In the genomic region with DNA sequence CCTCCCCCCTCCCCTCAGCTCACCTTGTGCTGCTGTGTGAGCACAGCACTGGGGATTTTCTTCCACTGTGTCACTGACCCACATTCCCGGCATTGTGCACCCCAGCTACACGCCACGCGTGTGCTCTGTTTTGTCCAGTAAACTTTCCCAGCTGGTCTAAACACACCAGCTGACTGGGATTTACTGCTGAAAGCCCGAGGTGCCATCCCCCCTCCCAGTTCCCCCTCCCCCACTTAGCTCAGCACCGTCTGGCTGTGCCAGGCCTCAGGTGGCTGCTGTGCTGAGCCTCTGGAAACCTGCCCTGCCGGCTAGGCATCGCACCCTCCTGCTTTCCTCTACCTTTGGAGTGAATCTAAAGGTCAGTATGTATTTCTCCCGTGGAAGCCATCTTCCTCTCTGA, we compare ENCODE assay signal across 11 mouse cellular contexts. TPM values are rescaled to one million over a fixed set of nuclear protein-coding genes. Genes with fewer than 3 reads are reported as not detected.
A peak's percentile ranks its signal among the peaks of the same experiment; 100 is the strongest.
DNase-seq lines count a peak whose midpoint lies in the region; ATAC-seq lines count a peak whose summit lies in the region.
"Had no signal": no experiment of that assay in that cellular context is flagged by ENCODE, and none has a peak within 500 bp of the region (broad histone marks: within the 10 kb centered on the region; RNA-seq: fewer than 3 reads in every experiment).

No protein-coding gene starts in this region.

- DNase-seq in hindbrain, embryonic 11.5 days (ENCODE audit: low spot score), result peak; percentile 23
- peak; percentile 26 for DNase-seq in embryonic facial prominence, embryonic 14.5 days (ENCODE audit: low spot score)
- no peak for DNase-seq in right cerebral cortex, postnatal 14 days
- DNase-seq in urinary bladder, adult 18-20 months (ENCODE audit: low spot score in 2 of 2), result no peak
- DNase-seq: liver, postnatal 0 days; right cerebral cortex, adult 18-20 months; thymus, postnatal 14 days had no signal

- no peaks in the 10 kb centered on the region for H3K9me3 ChIP-seq in hindbrain, embryonic 11.5 days (ENCODE audit: control insufficient read depth, low read length)
- no peaks in the 10 kb centered on the region for H3K9me3 ChIP-seq in hindbrain, embryonic 13.5 days
- no peaks in the 10 kb centered on the region for H3K9me3 ChIP-seq in embryonic facial prominence, embryonic 14.5 days (ENCODE audit: control insufficient read depth, low read length)
- no peaks in the 10 kb centered on the region for H3K9me3 ChIP-seq in kidney, embryonic 14.5 days (ENCODE audit: control insufficient read depth, low read length)
- no peaks in the 10 kb centered on the region for H3K9me3 ChIP-seq in neural tube, embryonic 14.5 days (ENCODE audit: control insufficient read depth, low read length)

- H3K27me3 ChIP-seq in hindbrain, embryonic 11.5 days (ENCODE audit: control insufficient read depth, insufficient read depth, low read length), result no peaks in the 10 kb centered on the region
- no peaks in the 10 kb centered on the region for H3K27me3 ChIP-seq in hindbrain, embryonic 13.5 days
- no peaks in the 10 kb centered on the region for H3K27me3 ChIP-seq in embryonic facial prominence, embryonic 14.5 days (replicated peaks; ENCODE audit: control insufficient read depth, insufficient read depth, low read length)
- H3K27me3 ChIP-seq in kidney, embryonic 14.5 days (ENCODE audit: control insufficient read depth, insufficient read depth, low read length), result no peaks in the 10 kb centered on the region
- H3K27me3 ChIP-seq in neural tube, embryonic 14.5 days (ENCODE audit: control insufficient read depth, insufficient read depth, low read length), result no peaks in the 10 kb centered on the region

- H3K4me2 ChIP-seq in hindbrain, embryonic 11.5 days (replicated peaks; ENCODE audit: low read depth, low read length), result no peak overlapping the region
- H3K4me2 ChIP-seq in hindbrain, embryonic 13.5 days, result no peak overlapping the region
- no peak overlapping the region for H3K4me2 ChIP-seq in embryonic facial prominence, embryonic 14.5 days (ENCODE audit: low read depth, low read length)
- H3K4me2 ChIP-seq in kidney, embryonic 14.5 days (replicated peaks; ENCODE audit: low read depth, low read length), result no peak overlapping the region
- H3K4me2 ChIP-seq in neural tube, embryonic 14.5 days (ENCODE audit: low read depth, low read length), result no peak overlapping the region

- WGBS in hindbrain, embryonic 11.5 days, result 26% methylated on average over 9 of the region's 9 CpGs
- WGBS in hindbrain, embryonic 13.5 days, result 35% methylated on average over 9 of the region's 9 CpGs
- 23% methylated on average over 9 of the region's 9 CpGs for WGBS in embryonic facial prominence, embryonic 14.5 days
- 27% methylated on average over 9 of the region's 9 CpGs for WGBS in kidney, embryonic 14.5 days
- 20% methylated on average over 9 of the region's 9 CpGs for WGBS in neural tube, embryonic 14.5 days

- no peak overlapping the region for H3K4me3 ChIP-seq in hindbrain, embryonic 11.5 days (ENCODE audit: low read depth, low read length)
- H3K4me3 ChIP-seq in hindbrain, embryonic 13.5 days, result no peak overlapping the region
- H3K4me3 ChIP-seq in embryonic facial prominence, embryonic 14.5 days (ENCODE audit: low read depth, low read length), result no peak overlapping the region
- no peak overlapping the region for H3K4me3 ChIP-seq in kidney, embryonic 14.5 days (ENCODE audit: low read length)
- H3K4me3 ChIP-seq in neural tube, embryonic 14.5 days (ENCODE audit: low read depth, low read length), result no peak overlapping the region

- H3K36me3 ChIP-seq in hindbrain, embryonic 11.5 days (ENCODE audit: control insufficient read depth, insufficient read depth, low read length), result no peaks in the 10 kb centered on the region
- peaks cover 30% of the 10 kb centered on the region for H3K36me3 ChIP-seq in hindbrain, embryonic 13.5 days
- peaks cover 15% of the 10 kb centered on the region for H3K36me3 ChIP-seq in embryonic facial prominence, embryonic 14.5 days (ENCODE audit: control insufficient read depth, insufficient read depth, low read length)
- peaks cover 8% of the 10 kb centered on the region for H3K36me3 ChIP-seq in kidney, embryonic 14.5 days (ENCODE audit: control insufficient read depth, insufficient read depth, low read length)
- H3K36me3 ChIP-seq in neural tube, embryonic 14.5 days (ENCODE audit: control insufficient read depth, insufficient read depth, low read length), result peaks cover 5% of the 10 kb centered on the region

- H3K9ac ChIP-seq in hindbrain, embryonic 11.5 days (ENCODE audit: low read depth, low read length), result no peak overlapping the region
- no peak overlapping the region for H3K9ac ChIP-seq in hindbrain, embryonic 13.5 days
- no peak overlapping the region for H3K9ac ChIP-seq in embryonic facial prominence, embryonic 14.5 days (ENCODE audit: low read depth, low read length)
- no peak overlapping the region for H3K9ac ChIP-seq in kidney, embryonic 14.5 days (ENCODE audit: low read depth, low read length)
- H3K9ac ChIP-seq in neural tube, embryonic 14.5 days (replicated peaks; ENCODE audit: low read depth, low read length), result no peak overlapping the region
- H3K9ac ChIP-seq: liver, postnatal 0 days had no signal

- ATAC-seq in hindbrain, embryonic 11.5 days (ENCODE audit: low FRiP score), result no peak
- ATAC-seq in hindbrain, embryonic 13.5 days (ENCODE audit: low FRiP score), result no peak
- ATAC-seq in embryonic facial prominence, embryonic 14.5 days (ENCODE audit: low read depth), result no peak; the same call in 1 of the 2 replicates
- 0 out of 2 replicates have a peak, but pooled peaks have one; percentile 60 for ATAC-seq in kidney, embryonic 14.5 days (ENCODE audit: low FRiP score, low TSS enrichment)
- ATAC-seq in neural tube, embryonic 14.5 days (ENCODE audit: low read depth), result peak; percentile 46; the same call in 1 of the 2 replicates
- ATAC-seq: liver, postnatal 0 days had no signal

- no peaks in the 10 kb centered on the region for H3K4me1 ChIP-seq in hindbrain, embryonic 11.5 days (replicated peaks; ENCODE audit: control insufficient read depth, insufficient read depth, low read length)
- peaks cover 4% of the 10 kb centered on the region; the same call in 1 of the 2 replicates for H3K4me1 ChIP-seq in hindbrain, embryonic 13.5 days (replicated peaks)
- no peaks in the 10 kb centered on the region for H3K4me1 ChIP-seq in embryonic facial prominence, embryonic 14.5 days (ENCODE audit: control insufficient read depth, insufficient read depth, low read length)
- 0 out of 2 replicates have a peak, but pooled peaks cover 2% of the 10 kb centered on the region for H3K4me1 ChIP-seq in kidney, embryonic 14.5 days (ENCODE audit: control insufficient read depth, insufficient read depth, low read length)
- 0 out of 2 replicates have a peak, but pooled peaks cover 3% of the 10 kb centered on the region for H3K4me1 ChIP-seq in neural tube, embryonic 14.5 days (ENCODE audit: control insufficient read depth, insufficient read depth, low read length)

- H3K27ac ChIP-seq in hindbrain, embryonic 11.5 days (ENCODE audit: low read depth, low read length), result no peak overlapping the region
- no peak overlapping the region for H3K27ac ChIP-seq in hindbrain, embryonic 13.5 days
- H3K27ac ChIP-seq in embryonic facial prominence, embryonic 14.5 days (replicated peaks; ENCODE audit: low read depth, low read length), result no peak overlapping the region
- H3K27ac ChIP-seq in kidney, embryonic 14.5 days (ENCODE audit: low read depth, low read length), result no peak overlapping the region
- no peak overlapping the region for H3K27ac ChIP-seq in neural tube, embryonic 14.5 days (ENCODE audit: low read depth, low read length)

RNA-seq across cellular contexts. Expression of gene Ccz1, which starts 33.8 kb away (rescaled TPM):
- polyA plus RNA-seq in hindbrain, embryonic 11.5 days (2014; fragmentation: Nextera tagmentation; extraction: Ambion mirVana), result 118 and 121 TPM in 2 replicates
- 80.9 and 88.5 TPM in 2 replicates for polyA plus RNA-seq in hindbrain, embryonic 13.5 days (2015; fragmentation: Nextera tagmentation; extraction: Ambion mirVana)
- polyA plus RNA-seq in embryonic facial prominence, embryonic 14.5 days (2014; fragmentation: Nextera tagmentation; extraction: Ambion mirVana), result 69.6 and 76.1 TPM in 2 replicates
- 85.2 and 97.1 TPM in 2 replicates for polyA plus RNA-seq in kidney, embryonic 14.5 days (2014; fragmentation: Nextera tagmentation; extraction: Ambion mirVana)
- 83.5 and 93.2 TPM in 2 replicates for polyA plus RNA-seq in neural tube, embryonic 14.5 days (2014; fragmentation: Nextera tagmentation; extraction: Ambion mirVana)

RNA-seq across cellular contexts. Expression of gene Ocm, which starts 45.6 kb away (rescaled TPM):
- polyA plus RNA-seq in hindbrain, embryonic 11.5 days (2014; fragmentation: Nextera tagmentation; extraction: Ambion mirVana), result 0.46 TPM in 1 of 2 replicates, not detected in the other
- 0.70 TPM in 1 of 2 replicates, not detected in the other for polyA plus RNA-seq in hindbrain, embryonic 13.5 days (2015; fragmentation: Nextera tagmentation; extraction: Ambion mirVana)
- polyA plus RNA-seq in embryonic facial prominence, embryonic 14.5 days (2014; fragmentation: Nextera tagmentation; extraction: Ambion mirVana), result 0.34 and 1.1 TPM in 2 replicates
- polyA plus RNA-seq in kidney, embryonic 14.5 days (2014; fragmentation: Nextera tagmentation; extraction: Ambion mirVana), result 6.5 and 8.2 TPM in 2 replicates
- not detected in 2 replicates for polyA plus RNA-seq in neural tube, embryonic 14.5 days (2014; fragmentation: Nextera tagmentation; extraction: Ambion mirVana)
- polyA plus RNA-seq: liver, postnatal 0 days had no signal

RNA-seq across cellular contexts. Expression of gene Rsph10b, which starts 48.0 kb away (rescaled TPM):
- 1.0 and 2.9 TPM in 2 replicates for polyA plus RNA-seq in hindbrain, embryonic 11.5 days (2014; fragmentation: Nextera tagmentation; extraction: Ambion mirVana)
- polyA plus RNA-seq in hindbrain, embryonic 13.5 days (2015; fragmentation: Nextera tagmentation; extraction: Ambion mirVana), result 3.1 and 3.2 TPM in 2 replicates
- 3.3 and 4.7 TPM in 2 replicates for polyA plus RNA-seq in embryonic facial prominence, embryonic 14.5 days (2014; fragmentation: Nextera tagmentation; extraction: Ambion mirVana)
- 0.54 and 0.68 TPM in 2 replicates for polyA plus RNA-seq in kidney, embryonic 14.5 days (2014; fragmentation: Nextera tagmentation; extraction: Ambion mirVana)
- 5.9 and 6.0 TPM in 2 replicates for polyA plus RNA-seq in neural tube, embryonic 14.5 days (2014; fragmentation: Nextera tagmentation; extraction: Ambion mirVana)

RNA-seq across cellular contexts. Expression of gene Gm42421, which starts 52.9 kb away (rescaled TPM):
- 0.79 and 2.3 TPM in 2 replicates for polyA plus RNA-seq in hindbrain, embryonic 11.5 days (2014; fragmentation: Nextera tagmentation; extraction: Ambion mirVana)
- 1.9 and 2.4 TPM in 2 replicates for polyA plus RNA-seq in hindbrain, embryonic 13.5 days (2015; fragmentation: Nextera tagmentation; extraction: Ambion mirVana)
- 0.49 and 0.63 TPM in 2 replicates for polyA plus RNA-seq in embryonic facial prominence, embryonic 14.5 days (2014; fragmentation: Nextera tagmentation; extraction: Ambion mirVana)
- polyA plus RNA-seq in kidney, embryonic 14.5 days (2014; fragmentation: Nextera tagmentation; extraction: Ambion mirVana), result 0.50 and 0.64 TPM in 2 replicates
- polyA plus RNA-seq in neural tube, embryonic 14.5 days (2014; fragmentation: Nextera tagmentation; extraction: Ambion mirVana), result 3.1 and 3.2 TPM in 2 replicates
- polyA plus RNA-seq: large intestine, adult 2 months; liver, postnatal 0 days had no signal

Comparison
In these comparisons a context has a peak if more than half of its experiments do, and no peak if none do; other contexts are left out.
1. ATAC-seq: peak in kidney, embryonic 14.5 days (single experiment) and neural tube, embryonic 14.5 days (single experiment); none in hindbrain, embryonic 11.5 days (single experiment), hindbrain, embryonic 13.5 days (single experiment) and embryonic facial prominence, embryonic 14.5 days (single experiment).
2. DNase-seq: peak in hindbrain, embryonic 11.5 days (single experiment) and embryonic facial prominence, embryonic 14.5 days (single experiment); none in right cerebral cortex, postnatal 14 days (single experiment) and urinary bladder, adult 18-20 months (0 of 2).